Mouse (Mus musculus) Patski (cell line): ENCODE measurements around the gene Acvrl1. TPM values are rescaled to one million over a fixed set of nuclear protein-coding genes. Genes with fewer than 3 reads are reported as not detected.

Experiments
- ATAC-seq: fragments of 100-300 bp; one replicate; pipeline ENCODE4 v1.8.0; 2021
- CTCF ChIA-PET: fragments of 350-600 bp; sonication (Branson Sonifier 250); formaldehyde crosslinking; loops from one replicate; lab custom pipeline; 2022; ENCODE audit warnings: inconsistent platforms; lab: Charles Lee
- POLR2A ChIA-PET: fragments of 350-600 bp; sonication (Branson Sonifier 250); formaldehyde crosslinking; loops from one replicate; lab custom pipeline; 2022; ENCODE audit warnings: antibody characterized with exemption, inconsistent platforms; lab: Charles Lee
- DNase-seq: peaks from one replicate; pipeline ENCODE4 v3.0.0-alpha.2; 2011; ENCODE audit warnings: low read depth, low spot score
- H3K27me3 ChIP-seq: fragments of 371-371 bp; one replicate; pipeline ENCODE4 v1.5.1; 2021
- CTCF ChIP-seq: fragments of 100-300 bp; IDR thresholded peaks from one replicate; pipeline ENCODE4 v1.5.1; 2021
- in situ Hi-C: fragments of 300-500 bp; cut with MboI; formaldehyde crosslinking; loops from 3 replicates; pipeline ENCODE4 v1.11.1; 2018; ENCODE audit warnings: low pct_unique_long_range_greater_than_20kb, mixed read lengths
- polyA plus RNA-seq: library from polyadenylated mRNA; unstranded; gene quantifications from one replicate; pipeline ENCODE4 v1.2.3, GENCODE M21; 2021

Gene Acvrl1
- polyA plus RNA-seq, 1 experiment from 2014 or later, result not detected

DNA sequence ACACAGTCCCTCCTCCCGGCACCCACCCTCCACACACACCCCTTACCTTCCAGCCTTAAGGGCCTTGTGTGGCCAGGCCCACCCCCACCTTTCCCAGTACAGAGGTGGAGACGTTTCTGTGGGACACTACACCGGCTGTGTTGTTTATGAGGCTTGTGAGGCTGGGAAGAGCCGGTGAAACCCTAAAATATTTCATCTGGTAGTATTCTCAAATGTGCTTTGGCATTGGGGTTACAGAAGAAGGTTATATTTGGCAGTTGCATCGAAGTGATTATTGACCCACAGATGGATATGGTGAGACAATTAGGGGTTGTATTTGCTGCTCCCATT lies 46.8 kb downstream of the Acvrl1 start:
- TF ChIP-seq CTCF, result no peak
- no peak for DNase-seq
- no peak for ATAC-seq
- ChIA-PET CTCF (no interaction called here), POLR2A (interaction anchor here (0.7 to 1.2 kb wide), 3 partner anchors 28 to 414 kb away, joined by 3 read pairs; partner anchors contain the start of gene Slc4a8)
- in situ Hi-C loops, result no loop called here
- no peaks in the 10 kb centered on the region for H3K27me3 ChIP-seq

DNA sequence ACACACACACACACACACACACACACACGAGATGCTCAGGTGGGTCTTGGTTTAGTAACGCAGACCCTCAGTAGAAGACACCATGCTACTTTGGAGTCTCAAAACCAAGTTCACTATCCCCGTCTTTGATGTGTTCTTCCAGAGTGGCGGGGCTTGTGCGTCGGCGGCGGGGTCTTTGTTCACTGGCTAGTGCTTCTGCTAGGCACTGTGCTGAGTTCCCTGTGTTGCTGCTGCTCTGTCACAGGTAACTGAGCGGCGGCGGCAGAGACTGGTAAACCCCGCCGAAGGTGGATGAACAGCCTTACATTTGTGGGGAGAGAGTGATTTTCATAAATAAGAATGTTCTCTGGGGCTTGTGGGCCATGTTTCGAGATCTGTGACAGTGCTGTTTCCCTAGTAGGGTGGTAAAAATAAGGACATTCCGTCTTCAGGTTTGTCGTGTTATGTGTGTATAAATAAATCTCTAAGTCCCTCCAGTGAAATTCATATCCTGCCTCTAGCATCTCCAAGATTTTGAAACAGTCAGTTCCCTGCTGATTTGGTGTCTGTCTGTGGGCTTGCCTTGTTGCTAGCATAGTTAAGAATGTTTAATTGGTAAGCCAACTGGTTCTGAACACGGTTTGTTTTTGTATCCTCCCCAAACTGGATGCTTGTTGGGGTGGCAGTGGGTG lies 47.4 kb downstream of the Acvrl1 start:
- CTCF ChIA-PET, result no interaction called here
- TF ChIP-seq CTCF, result no peak
- in situ Hi-C loops, result no loop called here
- DNase-seq (no peak), ATAC-seq (no peak)
- H3K27me3 ChIP-seq, result no peaks in the 10 kb centered on the region
- POLR2A ChIA-PET, result no interaction called here

DNA sequence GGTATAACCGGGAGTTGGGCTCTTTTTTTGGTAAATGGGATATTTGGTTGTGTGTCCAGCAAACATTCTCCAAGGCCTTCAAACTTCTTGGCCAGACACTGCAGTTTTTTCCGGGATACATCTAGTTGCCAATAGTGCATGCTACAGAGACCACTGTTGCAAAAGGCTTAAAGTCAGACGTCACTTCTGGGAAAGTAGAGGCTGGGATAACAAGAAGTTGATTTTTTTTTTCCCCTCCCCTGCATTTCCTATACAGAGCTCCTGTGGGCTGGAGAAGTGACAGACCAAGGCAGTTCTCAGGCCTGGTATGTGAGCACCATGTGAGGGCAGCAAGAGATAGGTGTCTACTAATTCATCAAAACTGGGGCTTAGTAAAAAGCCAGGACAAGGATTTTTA lies 48.0 kb downstream of the Acvrl1 start:
- CTCF ChIA-PET, result no interaction called here
- POLR2A ChIA-PET, result no interaction called here

DNA sequence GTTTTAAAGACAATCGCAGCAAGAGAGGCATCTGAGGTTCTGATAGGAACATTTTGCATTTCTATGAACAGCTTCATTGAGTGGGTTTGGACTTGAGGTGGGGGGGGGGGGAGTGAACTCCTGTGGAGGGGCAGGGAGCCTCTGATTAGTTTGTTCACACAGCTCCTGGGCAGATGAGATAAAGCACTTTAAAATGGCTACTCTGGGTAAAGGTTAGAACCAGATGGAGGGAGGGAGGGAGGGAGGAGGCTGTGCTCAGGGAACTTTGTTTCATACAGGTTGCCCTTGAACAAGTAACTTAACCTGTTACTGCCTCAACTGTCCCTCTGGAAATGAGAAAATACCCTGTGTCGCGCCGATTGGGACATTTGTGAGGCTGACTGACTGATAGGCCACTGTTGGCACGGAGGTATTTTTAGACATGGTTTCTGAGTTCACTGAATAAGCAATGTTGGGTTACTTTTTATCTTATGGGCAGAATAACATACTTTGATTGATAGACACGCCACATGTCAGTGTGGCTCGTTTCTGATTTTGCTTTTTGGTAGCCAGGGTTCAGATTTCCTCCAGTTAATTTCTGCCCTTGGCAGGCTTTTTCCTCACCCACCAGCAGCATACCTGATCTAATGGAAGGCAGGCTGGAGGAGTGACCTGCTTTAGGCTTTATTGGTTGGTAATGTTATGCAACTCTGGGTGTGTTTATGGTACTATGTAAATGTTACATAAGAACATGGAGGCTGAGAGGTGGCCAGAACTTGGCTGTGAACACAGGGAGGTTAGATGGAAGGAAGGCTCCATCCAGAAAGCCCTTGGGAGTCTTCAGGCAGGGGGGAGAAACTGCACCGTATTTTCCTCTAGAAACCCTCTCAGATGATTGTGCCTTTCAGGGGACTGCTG lies 48.7 kb downstream of the Acvrl1 start:
- ChIA-PET POLR2A (no interaction called here), CTCF (no interaction called here)
- no peaks in the 10 kb centered on the region for H3K27me3 ChIP-seq
- in situ Hi-C loops, result no loop called here
- no peak for TF ChIP-seq CTCF
- no peak for DNase-seq
- ATAC-seq, result no peak

More for the DNA sequence above, 48.0 kb downstream of the Acvrl1 start:
- no peak for TF ChIP-seq CTCF
- DNase-seq (no peak), ATAC-seq (no peak)
- no peaks in the 10 kb centered on the region for H3K27me3 ChIP-seq
- in situ Hi-C loops, result no loop called here

DNA sequence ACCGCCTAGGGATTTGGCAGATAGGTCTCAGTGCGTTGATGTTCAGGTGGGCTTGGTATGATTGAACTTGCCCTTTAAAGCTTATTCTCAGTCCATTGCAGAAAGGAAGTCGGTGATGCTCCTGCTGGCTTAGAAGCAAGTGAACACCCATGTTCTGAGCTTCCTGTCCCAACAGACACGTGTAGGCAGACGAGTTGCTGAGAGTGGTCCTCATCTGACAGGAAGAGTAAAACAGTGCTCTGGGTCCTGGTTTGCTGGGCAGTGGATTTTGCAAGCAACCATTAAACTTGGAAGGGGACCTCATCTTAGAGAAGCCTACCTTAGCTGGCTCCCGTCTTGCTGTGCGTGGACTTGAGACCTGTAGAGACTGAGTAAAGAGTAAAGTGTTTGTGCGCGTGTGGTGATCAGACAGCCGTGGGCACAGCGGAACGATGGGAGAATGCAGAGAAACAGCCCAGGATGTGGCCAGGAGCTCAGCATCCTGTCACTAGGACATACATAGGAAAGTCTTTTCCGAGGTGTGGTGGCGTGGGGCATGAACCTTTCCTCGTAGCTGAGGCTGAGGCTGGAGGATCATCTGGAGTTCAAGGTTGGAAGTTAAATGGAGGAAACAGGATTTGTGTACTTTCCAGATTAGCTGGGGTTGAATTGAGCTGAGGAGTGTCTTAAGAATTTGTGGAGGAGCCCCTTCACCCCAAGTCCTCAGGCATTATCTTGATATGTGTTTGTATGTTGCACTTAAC lies 52.2 kb downstream of the Acvrl1 start:
- in situ Hi-C loops, result no loop called here
- H3K27me3 ChIP-seq, result no peaks in the 10 kb centered on the region
- POLR2A ChIA-PET, result no interaction called here
- CTCF ChIA-PET, result interaction anchor here (1.4 to 3.7 kb wide), 2 partner anchors 15 to 17 kb away, joined by 5 to 18 read pairs; no protein-coding TSS in a partner anchor
- no peak for TF ChIP-seq CTCF
- DNase-seq (no peak), ATAC-seq (no peak)

DNA sequence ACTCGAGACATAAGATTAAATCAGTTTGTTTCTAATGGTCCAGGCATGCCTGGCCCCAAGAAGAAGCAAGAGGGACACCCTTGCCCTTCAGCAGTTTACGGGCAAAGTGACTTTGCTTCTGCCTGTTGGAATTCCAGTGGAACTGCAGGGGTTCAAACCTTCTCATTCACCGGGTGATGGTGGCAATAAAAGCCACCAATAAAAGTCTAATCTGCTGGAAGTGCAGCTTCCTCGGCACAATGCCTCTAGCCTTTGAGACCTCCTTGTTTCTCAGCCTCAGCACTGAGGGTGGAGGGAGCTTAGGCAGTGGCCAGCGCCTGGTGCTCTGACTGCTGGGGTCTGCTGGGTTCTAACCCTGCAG lies 52.8 kb downstream of the Acvrl1 start:
- ATAC-seq (no peak), DNase-seq (no peak)
- no peaks in the 10 kb centered on the region for H3K27me3 ChIP-seq
- POLR2A ChIA-PET, result no interaction called here
- in situ Hi-C loops, result no loop called here
- CTCF ChIA-PET, result interaction anchor here (1.2 to 3.7 kb wide), 5 partner anchors 9 to 29 kb away, joined by 3 to 18 read pairs (median 3); no protein-coding TSS in a partner anchor
- TF ChIP-seq CTCF, result no peak

DNA sequence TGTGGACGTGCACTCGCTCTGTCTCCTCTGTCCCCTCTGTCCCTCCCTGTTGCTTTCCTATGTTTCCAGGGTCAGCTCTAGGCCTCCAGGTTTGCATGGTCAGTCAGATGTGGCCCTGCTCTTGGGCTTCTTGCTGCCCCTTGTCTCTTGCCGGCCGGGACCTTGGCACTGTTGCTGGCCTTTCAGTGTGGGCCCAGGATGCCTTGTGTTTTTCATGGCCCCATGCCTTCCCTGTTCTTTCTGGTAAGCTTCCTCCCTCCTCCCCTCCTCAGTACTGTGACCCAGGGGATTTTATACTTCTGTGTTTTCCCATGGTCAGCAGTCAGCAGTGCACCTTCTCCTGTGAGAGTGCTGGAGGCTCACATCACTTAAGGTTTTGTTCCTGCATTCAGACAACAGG lies 53.2 kb downstream of the Acvrl1 start:
- in situ Hi-C loops, result no loop called here
- ATAC-seq, result peak; percentile 37

DNA sequence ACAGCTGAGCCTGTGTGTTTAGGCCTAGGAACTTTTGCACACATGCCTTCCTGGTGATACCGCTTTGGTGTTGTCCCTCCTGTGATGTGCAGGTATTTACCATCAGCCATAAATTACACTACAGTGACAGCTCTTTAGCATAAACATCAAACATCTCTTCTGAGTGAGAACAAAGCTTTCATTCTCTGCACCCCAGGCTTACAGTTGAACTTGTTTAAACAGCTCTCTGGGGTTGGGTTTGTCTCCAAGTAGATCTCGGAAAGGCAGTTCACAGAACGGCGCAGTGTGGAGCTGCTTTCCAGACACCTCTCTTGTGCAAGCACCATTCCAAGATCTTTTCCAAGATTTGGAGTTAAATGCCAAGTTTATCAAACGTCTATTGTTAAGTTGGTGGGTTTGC lies 54.4 kb downstream of the Acvrl1 start:
- DNase-seq, result no peak
- ChIA-PET POLR2A (no interaction called here), CTCF (interaction anchor here (0.9 to 3.7 kb wide), 3 partner anchors 8 to 15 kb away, joined by 3 to 18 read pairs (median 3); no protein-coding TSS in a partner anchor)
- in situ Hi-C loops, result no loop called here
- H3K27me3 ChIP-seq, result no peaks in the 10 kb centered on the region
- no peak for ATAC-seq
- TF ChIP-seq CTCF, result no peak

More for the DNA sequence above, 53.2 kb downstream of the Acvrl1 start:
- H3K27me3 ChIP-seq, result no peaks in the 10 kb centered on the region
- no peak for TF ChIP-seq CTCF
- POLR2A ChIA-PET, result no interaction called here
- CTCF ChIA-PET, result interaction anchor here (1.2 to 3.7 kb wide), 5 partner anchors 8 to 30 kb away, joined by 3 to 18 read pairs (median 3); no protein-coding TSS in a partner anchor
- DNase-seq, result no peak

DNA sequence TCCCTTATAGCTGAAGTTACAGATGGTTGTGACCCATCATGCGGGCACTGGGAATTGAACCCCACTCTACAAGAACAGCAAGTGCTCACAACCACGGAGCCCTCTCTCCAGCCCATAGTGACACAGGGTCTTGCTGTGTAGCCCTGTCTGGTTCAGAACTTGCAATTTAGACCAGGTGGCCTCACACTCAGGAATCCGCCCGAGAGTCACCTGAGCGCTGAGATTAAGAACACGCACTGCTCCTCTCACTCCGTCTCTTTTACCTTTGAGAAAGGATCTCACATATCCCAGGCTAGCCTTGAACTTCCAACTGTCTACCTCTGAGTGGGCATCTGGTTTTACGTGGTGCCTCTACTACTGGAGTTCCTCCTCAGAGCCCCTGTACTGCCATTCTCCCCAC lies 56.0 kb downstream of the Acvrl1 start:
- in situ Hi-C loops, result no loop called here
- ChIA-PET POLR2A (no interaction called here), CTCF (interaction anchor here (1.0 kb wide), 1 partner anchor 14 kb away, joined by 3 read pairs; no protein-coding TSS in a partner anchor)
- no peak for TF ChIP-seq CTCF
- ATAC-seq (no peak), DNase-seq (no peak)
- H3K27me3 ChIP-seq, result no peaks in the 10 kb centered on the region

DNA sequence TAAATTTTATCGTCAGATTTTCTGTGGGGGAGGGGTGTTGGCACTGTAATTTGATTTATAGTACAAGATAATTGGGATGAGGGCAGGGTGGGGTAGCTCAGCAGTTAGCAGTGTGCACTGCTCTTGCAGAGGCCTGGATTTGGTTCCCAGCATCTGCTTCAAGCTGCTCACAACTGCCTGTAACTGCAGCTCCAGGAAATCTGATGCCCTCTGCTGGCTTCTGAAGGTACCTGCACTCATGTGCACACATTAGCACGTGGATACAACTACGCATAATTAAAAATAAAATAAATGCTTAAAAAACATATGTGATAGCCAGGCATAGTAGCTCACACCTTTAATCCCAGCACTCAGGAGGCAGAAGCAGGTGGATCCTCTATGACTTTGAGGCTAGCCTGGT lies 57.2 kb downstream of the Acvrl1 start:
- peak; percentile 60 for TF ChIP-seq CTCF
- ChIA-PET POLR2A (no interaction called here), CTCF (no interaction called here)
- in situ Hi-C loops, result no loop called here
- H3K27me3 ChIP-seq, result no peaks in the 10 kb centered on the region
- ATAC-seq (no peak), DNase-seq (no peak)
